Mouse (Mus musculus): ENCODE data around the gene Ttn. TPM values are rescaled to one million over a fixed set of nuclear protein-coding genes. Genes with fewer than 3 reads are reported as not detected.
"Not testable (repeated sequence)": the region's sequence is repeated elsewhere in the genome, so short reads cannot be mapped to it uniquely, and the experiment has no call there.

The Ttn gene
- 10.6 and 17.4 TPM in 2 replicates for polyA plus RNA-seq (2016; fragmentation: Nextera tagmentation; extraction: Ambion mirVana)

- H3K4me3 ChIP-seq, result no peak within 1 kb of the TSS
- no peaks in the 10 kb centered on the region for H3K36me3 ChIP-seq
- H3K9me3 ChIP-seq, result no peaks in the 10 kb centered on the region
- H3K4me1 ChIP-seq, result no peaks in the 10 kb centered on the region
- no peak within 1 kb of the TSS for H3K27ac ChIP-seq
- no peaks in the 10 kb centered on the region for H3K27me3 ChIP-seq (replicated peaks)
- H3K9ac ChIP-seq, result no peak within 1 kb of the TSS
- 89% methylated on average over 18 of the region's 18 CpGs for WGBS
- no peak within 1 kb of the TSS for H3K4me2 ChIP-seq (replicated peaks)
- ATAC-seq (ENCODE audit: low FRiP score, low read depth), result no peak
These were observed at the start of gene Ttn for GRCm38 (mm10) chr2:76982391-76983145. Gene Ttn, minus strand, starts transcription at chr2:76982547.

GRCm38 (mm10) chr2:77020649-77021048 lies 38.3 kb upstream of the Ttn start:
- Histone ChIP-seq H3K9me3 (no peaks in the 10 kb centered on the region), H3K9ac (no peak overlapping the region), H3K4me3 (no peak overlapping the region), H3K4me2 (replicated peaks) (no peak overlapping the region), H3K27ac (no peak overlapping the region), H3K27me3 (replicated peaks) (no peaks in the 10 kb centered on the region), H3K4me1 (no peaks in the 10 kb centered on the region), H3K36me3 (no peaks in the 10 kb centered on the region)
- no peak for ATAC-seq (ENCODE audit: low FRiP score, low read depth)
- 93% methylated on average over 2 of the region's 2 CpGs for WGBS

GRCm38 (mm10) chr2:77017735-77018134 lies 35.4 kb upstream of the Ttn start:
- no peak overlapping the region for H3K27ac ChIP-seq
- no peaks in the 10 kb centered on the region for H3K9me3 ChIP-seq
- H3K4me1 ChIP-seq, result no peaks in the 10 kb centered on the region
- no peak for ATAC-seq (ENCODE audit: low FRiP score, low read depth)
- no peaks in the 10 kb centered on the region for H3K27me3 ChIP-seq (replicated peaks)
- H3K9ac ChIP-seq, result no peak overlapping the region
- no peak overlapping the region for H3K4me3 ChIP-seq
- no peak overlapping the region for H3K4me2 ChIP-seq (replicated peaks)
- WGBS, result 69% methylated on average over 4 of the region's 4 CpGs
- no peaks in the 10 kb centered on the region for H3K36me3 ChIP-seq

- H3K9me3 ChIP-seq; H3K4me3 ChIP-seq; H3K27me3 ChIP-seq (replicated peaks); ATAC-seq (ENCODE audit: low FRiP score, low read depth); H3K36me3 ChIP-seq; H3K27ac ChIP-seq; H3K4me2 ChIP-seq (replicated peaks); H3K9ac ChIP-seq; H3K4me1 ChIP-seq: not testable (repeated sequence)
- WGBS, result 91% methylated on average over 6 of the region's 6 CpGs
These were observed 31.1 kb upstream of the Ttn start for GRCm38 (mm10) chr2:77013449-77013848.

- ATAC-seq (ENCODE audit: low FRiP score, low read depth), result no peak
- H3K36me3 ChIP-seq, result no peaks in the 10 kb centered on the region
- no peaks in the 10 kb centered on the region for H3K9me3 ChIP-seq
- H3K4me1 ChIP-seq, result no peaks in the 10 kb centered on the region
- H3K27ac ChIP-seq, result no peak overlapping the region
- no peak overlapping the region for H3K4me2 ChIP-seq (replicated peaks)
- no peak overlapping the region for H3K4me3 ChIP-seq
- 63% methylated on average over 5 of the region's 5 CpGs for WGBS
- no peak overlapping the region for H3K9ac ChIP-seq
- H3K27me3 ChIP-seq (replicated peaks), result no peaks in the 10 kb centered on the region
These were observed 29.6 kb upstream of the Ttn start for GRCm38 (mm10) chr2:77011981-77012380.

- H3K4me2 ChIP-seq (replicated peaks), result no peak overlapping the region
- no peaks in the 10 kb centered on the region for H3K4me1 ChIP-seq
- no peak for ATAC-seq (ENCODE audit: low FRiP score, low read depth)
- H3K4me3 ChIP-seq, result no peak overlapping the region
- no peaks in the 10 kb centered on the region for H3K36me3 ChIP-seq
- H3K27ac ChIP-seq, result no peak overlapping the region
- H3K27me3 ChIP-seq (replicated peaks), result no peaks in the 10 kb centered on the region
- 73% methylated on average over 7 of the region's 7 CpGs for WGBS
- H3K9ac ChIP-seq, result no peak overlapping the region
- H3K9me3 ChIP-seq, result no peaks in the 10 kb centered on the region
These were observed 24.7 kb upstream of the Ttn start for GRCm38 (mm10) chr2:77007015-77007414.

- no peak for ATAC-seq (ENCODE audit: low FRiP score, low read depth)
- 84% methylated on average over 2 of the region's 2 CpGs for WGBS
These were observed 20.8 kb upstream of the Ttn start for GRCm38 (mm10) chr2:77003148-77003547.

GRCm38 (mm10) chr2:76998351-76998750 lies 16.0 kb upstream of the Ttn start:
- Histone ChIP-seq H3K36me3 (no peaks in the 10 kb centered on the region), H3K9ac (no peak overlapping the region), H3K4me2 (replicated peaks) (no peak overlapping the region), H3K9me3 (no peaks in the 10 kb centered on the region), H3K4me1 (no peaks in the 10 kb centered on the region), H3K4me3 (no peak overlapping the region), H3K27ac (no peak overlapping the region), H3K27me3 (replicated peaks) (no peaks in the 10 kb centered on the region)
- WGBS, result 78% methylated on average over 5 of the region's 5 CpGs
- ATAC-seq (ENCODE audit: low FRiP score, low read depth), result no peak

More at GRCm38 (mm10) chr2:77003148-77003547, 20.8 kb upstream of the Ttn start:
- no peaks in the 10 kb centered on the region for H3K9me3 ChIP-seq
- no peak overlapping the region for H3K4me3 ChIP-seq
- H3K4me2 ChIP-seq (replicated peaks), result no peak overlapping the region
- no peak overlapping the region for H3K27ac ChIP-seq
- H3K9ac ChIP-seq, result no peak overlapping the region
- H3K4me1 ChIP-seq, result no peaks in the 10 kb centered on the region
- H3K36me3 ChIP-seq, result no peaks in the 10 kb centered on the region
- H3K27me3 ChIP-seq (replicated peaks), result no peaks in the 10 kb centered on the region

GRCm38 (mm10) chr2:76992493-76993201 lies 10.3 kb upstream of the Ttn start:
- ATAC-seq (ENCODE audit: low FRiP score, low read depth), result no peak

GRCm38 (mm10) chr2:76987317-76987716 lies 5.0 kb upstream of the Ttn start:
- H3K4me2 ChIP-seq (replicated peaks), result no peak overlapping the region
- 91% methylated on average over 4 of the region's 4 CpGs for WGBS
- H3K27ac ChIP-seq, result no peak overlapping the region
- H3K27me3 ChIP-seq (replicated peaks), result no peaks in the 10 kb centered on the region
- H3K9ac ChIP-seq, result no peak overlapping the region
- H3K36me3 ChIP-seq, result no peaks in the 10 kb centered on the region
- no peaks in the 10 kb centered on the region for H3K9me3 ChIP-seq
- H3K4me1 ChIP-seq, result no peaks in the 10 kb centered on the region
- H3K4me3 ChIP-seq, result no peak overlapping the region
- no peak for ATAC-seq (ENCODE audit: low FRiP score, low read depth)

More at GRCm38 (mm10) chr2:76992493-76993201, 10.3 kb upstream of the Ttn start:
- 73% methylated on average over 5 of the region's 5 CpGs for WGBS
- H3K27me3 ChIP-seq (replicated peaks), result no peaks in the 10 kb centered on the region
- no peak overlapping the region for H3K4me3 ChIP-seq
- no peak overlapping the region for H3K27ac ChIP-seq
- no peaks in the 10 kb centered on the region for H3K36me3 ChIP-seq
- no peak overlapping the region for H3K4me2 ChIP-seq (replicated peaks)
- H3K4me1 ChIP-seq, result no peaks in the 10 kb centered on the region
- H3K9ac ChIP-seq, result no peak overlapping the region
- no peaks in the 10 kb centered on the region for H3K9me3 ChIP-seq

- no peak overlapping the region for H3K27ac ChIP-seq
- 92% methylated on average over 5 of the region's 5 CpGs for whole genome bisulfite sequencing
- H3K27me3 ChIP-seq (replicated peaks), result no peaks in the 10 kb centered on the region
- no peak overlapping the region for H3K4me3 ChIP-seq
- ATAC-seq (ENCODE audit: low FRiP score, low read depth), result no peak
- no peak overlapping the region for H3K4me2 ChIP-seq (replicated peaks)
- no peaks in the 10 kb centered on the region for H3K9me3 ChIP-seq
- no peaks in the 10 kb centered on the region for H3K36me3 ChIP-seq
- no peaks in the 10 kb centered on the region for H3K4me1 ChIP-seq
- H3K9ac ChIP-seq, result no peak overlapping the region
These were observed 2.0 kb upstream of the Ttn start for GRCm38 (mm10) chr2:76984384-76984783.

GRCm38 (mm10) chr2:76983601-76984000 lies 1.3 kb upstream of the Ttn start:
- H3K9ac ChIP-seq, result no peak overlapping the region
- no peaks in the 10 kb centered on the region for H3K27me3 ChIP-seq (replicated peaks)
- H3K9me3 ChIP-seq, result no peaks in the 10 kb centered on the region
- no peak overlapping the region for H3K27ac ChIP-seq
- H3K4me2 ChIP-seq (replicated peaks), result no peak overlapping the region
- no peak overlapping the region for H3K4me3 ChIP-seq
- no peaks in the 10 kb centered on the region for H3K36me3 ChIP-seq
- no peak for ATAC-seq (ENCODE audit: low FRiP score, low read depth)
- H3K4me1 ChIP-seq, result no peaks in the 10 kb centered on the region
- WGBS, result 72% methylated on average over 5 of the region's 5 CpGs

Data from neural tube, embryonic 12.5 days (tissue).